Mouse (Mus musculus) neural tube, embryonic 11.5 days (tissue): ENCODE data around the gene Gna15. TPM values are rescaled to one million over a fixed set of nuclear protein-coding genes. Genes with fewer than 3 reads are reported as not detected.

Experiments
- ATAC-seq: fragments of 200-750 bp; cut with Nextera tagmentation; 2 replicates; pipeline ENCODE4 v1.8.0; 2017; ENCODE audit warnings: moderate number of reproducible peaks, mild to moderate bottlenecking, moderate TSS enrichment, moderate library complexity; ENCODE audit not compliant: insufficient read depth, low FRiP score, low TSS enrichment
- DNase-seq: peaks from one replicate; pipeline ENCODE4 v3.0.0-alpha.2; 2015; ENCODE audit warnings: low spot score
- H3K27ac ChIP-seq: fragments of 300-500 bp; sonication (generic); 2 replicates; pipeline ENCODE4 v1.5.1; 2014; ENCODE audit warnings: low read depth, mild to moderate bottlenecking, low read length
- H3K27me3 ChIP-seq: fragments of 300-500 bp; sonication (generic); 2 replicates; pipeline ENCODE4 v1.6.1; 2014; ENCODE audit warnings: mild to moderate bottlenecking, low read length, mixed read lengths; ENCODE audit not compliant: control insufficient read depth, insufficient read depth
- H3K36me3 ChIP-seq: fragments of 300-500 bp; sonication (generic); 2 replicates; pipeline ENCODE4 v1.6.1; 2014; ENCODE audit warnings: mild to moderate bottlenecking, low read length, moderate library complexity, mixed read lengths; ENCODE audit not compliant: control insufficient read depth, insufficient read depth
- H3K4me1 ChIP-seq: fragments of 300-500 bp; sonication (generic); 2 replicates; pipeline ENCODE4 v1.6.1; 2014; ENCODE audit warnings: low read length, mixed read lengths; ENCODE audit not compliant: control insufficient read depth, insufficient read depth
- H3K4me2 ChIP-seq: fragments of 300-500 bp; sonication (generic); 2 replicates; pipeline ENCODE4 v1.6.1; 2014; ENCODE audit warnings: low read depth, mild to moderate bottlenecking, moderate library complexity
- H3K4me3 ChIP-seq: fragments of 300-500 bp; sonication (generic); 2 replicates; pipeline ENCODE4 v1.5.1; 2014; ENCODE audit warnings: low read depth, low read length
- H3K9ac ChIP-seq: fragments of 300-500 bp; sonication (generic); 2 replicates; pipeline ENCODE4 v1.6.1; 2014; ENCODE audit warnings: mild to moderate bottlenecking, low read length
- H3K9me3 ChIP-seq: fragments of 300-500 bp; sonication (generic); 2 replicates; pipeline ENCODE4 v1.6.1; 2016; ENCODE audit warnings: low read length; ENCODE audit not compliant: control insufficient read depth
- WGBS: fragments of 180-500 bp; shearing (Covaris S2); extraction: QIAGEN DNeasy Blood & Tissue Kit; methylation state at CpG from one replicate; pipeline ENCODE4 v1.1.7; 2014; 5-methylcytosine and 5-hydroxymethylcytosine counted together
- polyA plus RNA-seq: library from polyadenylated mRNA; unstranded; fragments of >200 nt; fragmentation: Nextera tagmentation; extraction: Ambion mirVana; gene quantifications from 2 replicates; pipeline ENCODE4 v1.2.1, GENCODE M21; 2014

The Gna15 gene
- polyA plus RNA-seq, 1 experiment from 2014 or later: 0.41 TPM

DNA sequence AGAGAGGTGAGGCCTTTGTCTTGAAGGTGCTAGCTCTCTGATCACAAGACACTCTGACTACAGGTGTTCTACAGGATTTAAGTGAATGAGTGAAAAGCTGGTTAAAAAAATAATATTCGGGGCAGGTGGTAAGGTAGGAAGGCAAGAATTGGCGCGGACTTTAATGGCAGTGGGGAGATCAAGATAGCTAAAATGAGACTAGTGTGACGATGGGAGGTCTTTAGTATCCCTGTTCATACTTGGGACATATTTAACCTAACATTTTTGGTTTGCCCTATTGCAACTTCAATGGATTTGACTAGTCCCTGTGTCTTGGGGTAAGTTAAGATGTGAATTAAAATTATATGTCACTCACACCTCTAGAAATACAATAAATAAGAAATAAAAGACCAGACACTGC is 27.1 kb downstream of the Gna15 start:
- WGBS: 46% methylated on average over 4 of the region's 4 CpGs
- DNase-seq: no peak
- peak overlapping the region; percentile 43 for H3K9ac ChIP-seq
- peak overlapping the region; percentile 38 for H3K4me2 ChIP-seq
- no peak for ATAC-seq
- no peaks in the 10 kb centered on the region for H3K27me3 ChIP-seq
- no peaks in the 10 kb centered on the region for H3K9me3 ChIP-seq
- peaks cover 15% of the 10 kb centered on the region for H3K4me1 ChIP-seq
- H3K36me3 ChIP-seq: peaks cover 5% of the 10 kb centered on the region
- peak overlapping the region; percentile 84 for H3K4me3 ChIP-seq
- H3K27ac ChIP-seq: no peak overlapping the region

DNA sequence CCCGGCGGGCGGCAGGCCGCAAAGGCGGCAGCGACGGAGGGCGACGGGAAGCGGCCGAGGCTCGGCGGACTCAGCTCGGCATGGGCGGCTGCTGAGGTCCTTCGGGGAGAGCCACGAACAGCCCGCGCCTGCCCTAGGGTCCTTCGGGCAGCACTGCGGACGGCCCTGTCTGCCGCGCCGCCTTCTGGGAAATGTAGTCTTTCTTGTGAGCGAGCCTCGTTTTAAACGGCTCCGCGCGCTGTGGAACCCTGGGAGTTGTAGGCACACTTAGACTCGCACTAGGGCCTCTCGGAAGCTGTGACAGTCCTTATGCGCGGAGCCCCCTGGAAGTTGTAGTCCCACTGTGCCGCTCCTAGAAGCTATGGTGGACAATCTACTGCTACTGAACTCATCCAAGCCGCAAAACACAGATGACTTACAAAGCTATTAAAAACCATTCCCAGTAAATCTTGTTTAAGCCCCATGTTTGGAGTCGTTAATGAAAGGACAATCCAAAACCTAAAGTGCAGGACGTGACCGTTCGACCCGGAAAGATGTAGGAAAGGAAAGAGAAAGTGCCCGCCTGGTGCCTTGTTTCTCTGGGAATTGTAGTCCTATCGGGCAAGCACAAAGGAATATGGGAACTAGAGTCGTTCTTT is 27.6 kb downstream of the Gna15 start, which contains the start of gene Ncln:
TSS of gene Ncln (minus strand) at position 129 of the 638 bp plus-strand sequence.
- Histone ChIP-seq H3K4me1 (peaks cover 15% of the 10 kb centered on the region), H3K4me3 (peak within 1 kb of the TSS; percentile 84), H3K27ac (peak within 1 kb of the TSS; percentile 50), H3K9me3 (no peaks in the 10 kb centered on the region), H3K9ac (peak within 1 kb of the TSS; percentile 82), H3K27me3 (no peaks in the 10 kb centered on the region), H3K36me3 (peaks cover 11% of the 10 kb centered on the region), H3K4me2 (peak within 1 kb of the TSS; percentile 98)
- ATAC-seq (peak; percentile 93), DNase-seq (peak; percentile 97)
- WGBS: under 1% methylated on average over 45 of the region's 45 CpGs

- peak overlapping the region; percentile 84 for H3K4me3 ChIP-seq
- H3K9ac ChIP-seq: peak overlapping the region; percentile 82
- WGBS: 1% methylated on average over 39 of the region's 41 CpGs
- peak overlapping the region; percentile 50 for H3K27ac ChIP-seq
- H3K4me1 ChIP-seq: peaks cover 15% of the 10 kb centered on the region
- peak; percentile 39 for ATAC-seq
- H3K4me2 ChIP-seq: peak overlapping the region; percentile 98
- H3K27me3 ChIP-seq: no peaks in the 10 kb centered on the region
- H3K36me3 ChIP-seq: peaks cover 16% of the 10 kb centered on the region
- no peaks in the 10 kb centered on the region for H3K9me3 ChIP-seq
- no peak for DNase-seq
Measured at GRCm38 (mm10) chr10:81495616-81496263, 28.3 kb downstream of the Gna15 start.

- no peaks in the 10 kb centered on the region for H3K9me3 ChIP-seq
- WGBS: 74% methylated on average over 6 of the region's 6 CpGs
- peaks cover 15% of the 10 kb centered on the region for H3K4me1 ChIP-seq
- no peak for DNase-seq
- H3K27me3 ChIP-seq: no peaks in the 10 kb centered on the region
- H3K27ac ChIP-seq: no peak overlapping the region
- peaks cover 20% of the 10 kb centered on the region for H3K36me3 ChIP-seq
- peak overlapping the region; percentile 98 for H3K4me2 ChIP-seq
- H3K4me3 ChIP-seq: peak overlapping the region; percentile 84
- ATAC-seq: no peak
- peak overlapping the region; percentile 82 for H3K9ac ChIP-seq
Measured at GRCm38 (mm10) chr10:81495151-81495550, 28.9 kb downstream of the Gna15 start.

DNA sequence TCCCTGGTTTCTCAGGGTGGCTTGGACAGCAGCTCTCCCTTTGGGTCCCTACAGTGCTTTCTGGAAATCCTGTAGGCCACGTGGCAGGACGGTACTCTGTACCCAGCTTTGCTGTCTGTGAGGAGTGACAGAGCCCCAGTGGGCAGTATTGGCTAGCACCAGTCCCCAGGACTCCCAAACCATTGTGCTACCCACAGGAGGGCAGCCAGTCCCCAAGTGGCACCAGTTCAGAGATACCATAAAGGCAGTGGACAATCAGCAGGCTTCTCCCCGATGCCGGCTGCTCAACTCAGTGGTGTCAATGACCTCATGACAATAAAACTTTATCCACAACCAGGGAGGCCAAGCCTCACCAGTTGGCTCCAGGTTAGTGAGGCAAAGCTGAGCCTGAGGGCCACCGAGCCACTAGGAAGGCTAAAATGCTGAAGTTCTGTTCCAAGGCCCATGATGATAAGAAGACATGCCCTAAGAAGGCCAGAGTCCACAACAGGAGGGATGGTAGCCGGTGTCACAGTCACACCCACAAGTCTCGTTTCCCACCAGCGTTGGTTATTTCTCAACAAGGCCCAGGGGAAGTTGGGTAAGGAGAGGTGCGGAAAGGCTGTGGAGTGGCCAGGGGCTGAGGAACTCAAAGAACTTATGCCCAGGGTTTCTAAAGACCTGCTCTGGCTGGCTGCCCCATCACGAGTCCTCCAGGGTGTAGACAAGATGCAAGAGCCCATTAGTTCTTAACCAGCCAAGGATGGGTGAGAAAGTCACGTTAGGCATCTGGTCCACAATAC is 29.6 kb downstream of the Gna15 start:
- 81% methylated on average over 11 of the region's 11 CpGs for WGBS
- ATAC-seq (no peak), DNase-seq (no peak)
- H3K4me2 ChIP-seq: peak overlapping the region; percentile 98
- H3K36me3 ChIP-seq: peaks cover 23% of the 10 kb centered on the region
- 0 out of 2 replicates have a peak overlapping the region, but pooled peaks have one; percentile 82 for H3K9ac ChIP-seq
- H3K4me3 ChIP-seq: 0 out of 2 replicates have a peak overlapping the region, but pooled peaks have one; percentile 8
- no peak overlapping the region for H3K27ac ChIP-seq
- H3K4me1 ChIP-seq: peaks cover 15% of the 10 kb centered on the region
- no peaks in the 10 kb centered on the region for H3K27me3 ChIP-seq
- no peaks in the 10 kb centered on the region for H3K9me3 ChIP-seq

DNA sequence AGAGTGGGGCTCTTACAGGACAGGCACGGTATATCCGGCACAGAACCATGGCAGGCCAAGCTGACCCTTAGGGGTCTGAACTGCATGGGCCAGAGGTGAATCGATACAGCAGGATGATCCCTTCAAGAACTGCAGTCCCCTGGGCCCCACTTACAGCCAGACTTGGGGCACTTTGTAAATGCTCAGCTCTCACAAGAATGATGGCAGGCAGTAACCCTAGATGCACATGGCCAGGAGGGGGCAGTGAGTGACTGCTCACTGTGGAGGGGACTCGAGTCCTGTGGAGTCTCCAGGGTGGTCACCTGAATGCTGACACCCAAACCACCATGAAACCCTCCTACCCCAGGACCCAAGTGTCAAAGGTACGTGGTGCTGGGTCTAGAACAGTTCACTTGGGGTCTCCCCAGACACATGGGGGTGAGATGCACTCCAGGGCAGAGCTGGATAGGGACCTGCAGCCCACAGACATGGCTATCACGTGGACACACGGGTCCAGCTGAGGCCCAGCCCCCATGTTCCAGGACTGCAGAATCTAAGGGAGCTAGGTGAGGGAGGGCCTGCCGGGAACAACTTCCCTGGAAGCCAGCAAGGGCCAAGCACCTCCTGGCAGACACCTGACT is 30.3 kb downstream of the Gna15 start:
- Histone ChIP-seq H3K36me3 (peaks cover 23% of the 10 kb centered on the region), H3K4me1 (peaks cover 15% of the 10 kb centered on the region), H3K27ac (no peak overlapping the region), H3K4me2 (no peak overlapping the region), H3K9me3 (no peaks in the 10 kb centered on the region), H3K4me3 (no peak overlapping the region), H3K27me3 (no peaks in the 10 kb centered on the region), H3K9ac (no peak overlapping the region)
- ATAC-seq: no peak
- no peak for DNase-seq
- 82% methylated on average over 8 of the region's 8 CpGs for WGBS

GRCm38 (mm10) chr10:81492606-81493240 is 31.3 kb downstream of the Gna15 start:
- WGBS: 90% methylated on average over 11 of the region's 11 CpGs
- Histone ChIP-seq H3K27ac (no peak overlapping the region), H3K9ac (no peak overlapping the region), H3K4me3 (no peak overlapping the region), H3K4me1 (peaks cover 15% of the 10 kb centered on the region), H3K36me3 (peaks cover 32% of the 10 kb centered on the region), H3K27me3 (no peaks in the 10 kb centered on the region), H3K9me3 (no peaks in the 10 kb centered on the region), H3K4me2 (no peak overlapping the region)
- no peak for ATAC-seq
- no peak for DNase-seq

DNA sequence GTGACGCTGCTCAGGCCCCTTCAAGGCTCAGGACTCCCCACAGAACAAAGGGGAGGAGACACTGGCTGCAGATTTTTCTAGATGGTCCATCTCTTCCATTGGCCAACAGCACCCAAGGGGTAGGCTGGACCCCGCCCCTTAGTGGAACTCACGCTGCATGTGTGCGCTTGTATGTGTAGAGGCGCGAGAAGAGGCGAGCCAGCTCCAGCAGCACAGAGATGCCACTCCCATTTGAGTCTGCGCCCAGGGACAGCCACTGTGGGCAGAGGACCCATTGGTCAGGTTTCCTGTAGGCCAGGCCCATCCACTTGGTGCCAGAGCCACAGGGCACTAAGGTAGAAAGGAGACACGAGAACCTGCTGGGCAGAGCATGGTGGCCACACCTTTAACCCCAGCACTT is 33.0 kb downstream of the Gna15 start:
- Histone ChIP-seq H3K4me1 (peaks cover 15% of the 10 kb centered on the region), H3K27ac (no peak overlapping the region), H3K36me3 (peaks cover 36% of the 10 kb centered on the region), H3K27me3 (no peaks in the 10 kb centered on the region), H3K4me2 (no peak overlapping the region), H3K9me3 (no peaks in the 10 kb centered on the region), H3K4me3 (no peak overlapping the region), H3K9ac (no peak overlapping the region)
- DNase-seq: no peak
- no peak for ATAC-seq
- WGBS: 92% methylated on average over 9 of the region's 9 CpGs
